Mouse (Mus musculus): ENCODE results near the gene Nexn. TPM values are rescaled to one million over a fixed set of nuclear protein-coding genes. Genes with fewer than 3 reads are reported as not detected.

Gene Nexn
- polyA plus RNA-seq, 1 experiment from 2014 or later: 26.8 TPM

- ATAC-seq (replicated peaks; ENCODE audit: low FRiP score, low TSS enrichment, low read depth): no peak
- no peak overlapping the region for H3K4me2 ChIP-seq (ENCODE audit: low read length)
These were observed 36.8 kb upstream of the Nexn start for GRCm38 (mm10) chr3:152302991-152303390.

GRCm38 (mm10) chr3:152300376-152301337, 34.5 kb upstream of the Nexn start:
- Histone ChIP-seq H3K27me3 (replicated peaks; ENCODE audit: control insufficient read depth, insufficient read depth, low read length) (no peaks in the 10 kb centered on the region), H3K9ac (ENCODE audit: low read length) (no peak overlapping the region), H3K4me1 (replicated peaks; ENCODE audit: control insufficient read depth, insufficient read depth, low read length) (peaks cover 14% of the 10 kb centered on the region), H3K27ac (ENCODE audit: low read depth) (no peak overlapping the region; the same call in 1 of the 2 replicates), H3K9me3 (ENCODE audit: control insufficient read depth, low read length) (peaks cover 4% of the 10 kb centered on the region; the same call in 1 of the 2 replicates), H3K4me3 (ENCODE audit: low read depth, low read length) (no peak overlapping the region), H3K4me2 (ENCODE audit: low read length) (no peak overlapping the region), H3K36me3 (ENCODE audit: control insufficient read depth, insufficient read depth, low read length) (peaks cover 8% of the 10 kb centered on the region)
- ATAC-seq (replicated peaks; ENCODE audit: low FRiP score, low TSS enrichment, low read depth) (no peak), DNase-seq (ENCODE audit: low spot score) (no peak)
- WGBS: 84% methylated on average over 14 of the region's 14 CpGs

More at GRCm38 (mm10) chr3:152302991-152303390, 36.8 kb upstream of the Nexn start:
- H3K4me3 ChIP-seq (ENCODE audit: low read depth, low read length): no peak overlapping the region
- H3K9ac ChIP-seq (ENCODE audit: low read length): no peak overlapping the region
- no peak for DNase-seq (ENCODE audit: low spot score)
- WGBS: 64% methylated on average over 9 of the region's 9 CpGs
- no peaks in the 10 kb centered on the region for H3K27me3 ChIP-seq (replicated peaks; ENCODE audit: control insufficient read depth, insufficient read depth, low read length)
- peaks cover 14% of the 10 kb centered on the region for H3K4me1 ChIP-seq (replicated peaks; ENCODE audit: control insufficient read depth, insufficient read depth, low read length)
- 0 out of 2 replicates have a peak overlapping the region, but pooled peaks have one; percentile 64 for H3K27ac ChIP-seq (ENCODE audit: low read depth)
- H3K9me3 ChIP-seq (ENCODE audit: control insufficient read depth, low read length): peaks cover 4% of the 10 kb centered on the region; the same call in 1 of the 2 replicates
- no peaks in the 10 kb centered on the region for H3K36me3 ChIP-seq (ENCODE audit: control insufficient read depth, insufficient read depth, low read length)

- peaks cover 15% of the 10 kb centered on the region for H3K4me1 ChIP-seq (replicated peaks; ENCODE audit: control insufficient read depth, insufficient read depth, low read length)
- no peak for ATAC-seq (replicated peaks; ENCODE audit: low FRiP score, low TSS enrichment, low read depth)
- no peak overlapping the region for H3K4me3 ChIP-seq (ENCODE audit: low read depth, low read length)
- H3K9ac ChIP-seq (ENCODE audit: low read length): no peak overlapping the region
- peaks cover 15% of the 10 kb centered on the region for H3K36me3 ChIP-seq (ENCODE audit: control insufficient read depth, insufficient read depth, low read length)
- WGBS: 96% methylated on average over 5 of the region's 5 CpGs
- no peak overlapping the region for H3K4me2 ChIP-seq (ENCODE audit: low read length)
- peaks cover under 1% of the 10 kb centered on the region; the same call in 1 of the 2 replicates for H3K9me3 ChIP-seq (ENCODE audit: control insufficient read depth, low read length)
- no peak for DNase-seq (ENCODE audit: low spot score)
- H3K27ac ChIP-seq (ENCODE audit: low read depth): no peak overlapping the region
- no peaks in the 10 kb centered on the region for H3K27me3 ChIP-seq (replicated peaks; ENCODE audit: control insufficient read depth, insufficient read depth, low read length)
These were observed 29.7 kb upstream of the Nexn start for GRCm38 (mm10) chr3:152295896-152296295.

- 46% methylated on average over 3 of the region's 3 CpGs for WGBS
- ATAC-seq (replicated peaks; ENCODE audit: low FRiP score, low TSS enrichment, low read depth): no peak
- Histone ChIP-seq H3K27ac (ENCODE audit: low read depth) (peak overlapping the region; percentile 51), H3K27me3 (replicated peaks; ENCODE audit: control insufficient read depth, insufficient read depth, low read length) (no peaks in the 10 kb centered on the region), H3K4me3 (ENCODE audit: low read depth, low read length) (no peak overlapping the region), H3K36me3 (ENCODE audit: control insufficient read depth, insufficient read depth, low read length) (peaks cover 23% of the 10 kb centered on the region), H3K4me2 (ENCODE audit: low read length) (no peak overlapping the region), H3K9ac (ENCODE audit: low read length) (no peak overlapping the region), H3K4me1 (replicated peaks; ENCODE audit: control insufficient read depth, insufficient read depth, low read length) (peaks cover 15% of the 10 kb centered on the region), H3K9me3 (ENCODE audit: control insufficient read depth, low read length) (no peaks in the 10 kb centered on the region)
- no peak for DNase-seq (ENCODE audit: low spot score)
These were observed 28.2 kb upstream of the Nexn start for GRCm38 (mm10) chr3:152294400-152294799.

- Histone ChIP-seq H3K9ac (ENCODE audit: low read length) (no peak overlapping the region), H3K27me3 (replicated peaks; ENCODE audit: control insufficient read depth, insufficient read depth, low read length) (no peaks in the 10 kb centered on the region), H3K4me3 (ENCODE audit: low read depth, low read length) (no peak overlapping the region), H3K4me2 (ENCODE audit: low read length) (no peak overlapping the region), H3K4me1 (replicated peaks; ENCODE audit: control insufficient read depth, insufficient read depth, low read length) (peaks cover 15% of the 10 kb centered on the region), H3K27ac (ENCODE audit: low read depth) (peak overlapping the region; percentile 51), H3K36me3 (ENCODE audit: control insufficient read depth, insufficient read depth, low read length) (peaks cover 29% of the 10 kb centered on the region), H3K9me3 (ENCODE audit: control insufficient read depth, low read length) (no peaks in the 10 kb centered on the region)
- DNase-seq (ENCODE audit: low spot score): no peak
- ATAC-seq (replicated peaks; ENCODE audit: low FRiP score, low TSS enrichment, low read depth): no peak
- WGBS: 43% methylated on average over 13 of the region's 13 CpGs
These were observed 27.5 kb upstream of the Nexn start for GRCm38 (mm10) chr3:152293530-152294181.

- WGBS: 67% methylated on average over 6 of the region's 6 CpGs
- H3K4me2 ChIP-seq (ENCODE audit: low read length): no peak overlapping the region
- H3K36me3 ChIP-seq (ENCODE audit: control insufficient read depth, insufficient read depth, low read length): peaks cover 45% of the 10 kb centered on the region
- H3K27ac ChIP-seq (ENCODE audit: low read depth): no peak overlapping the region
- no peak overlapping the region for H3K9ac ChIP-seq (ENCODE audit: low read length)
- no peak overlapping the region for H3K4me3 ChIP-seq (ENCODE audit: low read depth, low read length)
- no peaks in the 10 kb centered on the region for H3K9me3 ChIP-seq (ENCODE audit: control insufficient read depth, low read length)
- DNase-seq (ENCODE audit: low spot score): no peak
- peaks cover 15% of the 10 kb centered on the region for H3K4me1 ChIP-seq (replicated peaks; ENCODE audit: control insufficient read depth, insufficient read depth, low read length)
- no peak; the same call in 1 of the 2 replicates for ATAC-seq (replicated peaks; ENCODE audit: low FRiP score, low TSS enrichment, low read depth)
- no peaks in the 10 kb centered on the region for H3K27me3 ChIP-seq (replicated peaks; ENCODE audit: control insufficient read depth, insufficient read depth, low read length)
These were observed 25.7 kb upstream of the Nexn start for GRCm38 (mm10) chr3:152291895-152292294.

GRCm38 (mm10) chr3:152290175-152290798, 24.1 kb upstream of the Nexn start:
- H3K9me3 ChIP-seq (ENCODE audit: control insufficient read depth, low read length): no peaks in the 10 kb centered on the region
- 86% methylated on average over 17 of the region's 17 CpGs for WGBS
- no peak overlapping the region for H3K4me2 ChIP-seq (ENCODE audit: low read length)
- no peak for DNase-seq (ENCODE audit: low spot score)
- H3K27me3 ChIP-seq (replicated peaks; ENCODE audit: control insufficient read depth, insufficient read depth, low read length): no peaks in the 10 kb centered on the region
- H3K4me1 ChIP-seq (replicated peaks; ENCODE audit: control insufficient read depth, insufficient read depth, low read length): peaks cover 15% of the 10 kb centered on the region
- no peak for ATAC-seq (replicated peaks; ENCODE audit: low FRiP score, low TSS enrichment, low read depth)
- no peak overlapping the region for H3K4me3 ChIP-seq (ENCODE audit: low read depth, low read length)
- H3K9ac ChIP-seq (ENCODE audit: low read length): no peak overlapping the region
- H3K27ac ChIP-seq (ENCODE audit: low read depth): no peak overlapping the region
- peaks cover 44% of the 10 kb centered on the region for H3K36me3 ChIP-seq (ENCODE audit: control insufficient read depth, insufficient read depth, low read length)

- Histone ChIP-seq H3K4me3 (ENCODE audit: low read depth, low read length) (no peak overlapping the region), H3K27ac (ENCODE audit: low read depth) (no peak overlapping the region), H3K4me1 (replicated peaks; ENCODE audit: control insufficient read depth, insufficient read depth, low read length) (peaks cover 5% of the 10 kb centered on the region), H3K9me3 (ENCODE audit: control insufficient read depth, low read length) (no peaks in the 10 kb centered on the region), H3K36me3 (ENCODE audit: control insufficient read depth, insufficient read depth, low read length) (peaks cover 48% of the 10 kb centered on the region), H3K27me3 (replicated peaks; ENCODE audit: control insufficient read depth, insufficient read depth, low read length) (no peaks in the 10 kb centered on the region), H3K4me2 (ENCODE audit: low read length) (no peak overlapping the region), H3K9ac (ENCODE audit: low read length) (no peak overlapping the region)
- 90% methylated on average over 4 of the region's 4 CpGs for WGBS
- ATAC-seq (replicated peaks; ENCODE audit: low FRiP score, low TSS enrichment, low read depth): no peak
- DNase-seq (ENCODE audit: low spot score): no peak
These were observed 22.6 kb upstream of the Nexn start for GRCm38 (mm10) chr3:152288740-152289139.

Measured in intestine, embryonic 14.5 days (tissue).